Mouse (Mus musculus) ovary, postnatal 36 days (tissue): ENCODE measurements around the gene Dnajc19.

Experiments
- DNase-seq: peaks from one replicate; pipeline ENCODE4 v3.0.0; 2022; ENCODE audit warnings: low spot score, mixed read lengths

The Dnajc19 gene

GRCm38 (mm10) chr3:34028935-34029334 lies 52.2 kb downstream of the Dnajc19 start:
- DNase-seq = no peak

DNA sequence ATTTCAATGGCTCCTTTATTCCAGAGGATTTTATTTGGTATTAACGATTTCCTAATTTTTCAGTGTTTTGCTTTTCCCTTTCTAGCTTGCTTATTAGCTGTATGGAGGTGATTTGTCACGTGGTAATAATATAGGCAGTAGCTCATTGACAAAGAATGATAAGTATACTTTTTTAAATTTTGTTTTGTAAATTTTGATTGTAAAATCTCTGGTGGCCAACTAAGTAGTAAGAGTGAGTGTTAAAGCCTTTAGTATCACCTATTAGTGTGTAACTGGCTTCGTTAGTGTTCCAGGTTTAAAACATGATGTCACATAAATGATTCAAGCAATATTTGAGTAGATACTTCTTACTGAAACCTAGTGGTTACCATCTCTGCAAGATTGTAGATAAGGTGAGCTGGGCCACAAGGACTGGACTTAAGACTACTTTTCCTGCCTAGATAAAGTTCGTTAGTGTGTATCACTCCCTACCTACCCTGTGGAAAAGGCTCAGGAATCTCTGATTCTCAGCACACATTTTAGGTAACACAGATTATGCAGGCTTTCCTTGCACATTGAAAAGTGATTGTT lies 59.8 kb downstream of the Dnajc19 start:
- no peak for DNase-seq

DNA sequence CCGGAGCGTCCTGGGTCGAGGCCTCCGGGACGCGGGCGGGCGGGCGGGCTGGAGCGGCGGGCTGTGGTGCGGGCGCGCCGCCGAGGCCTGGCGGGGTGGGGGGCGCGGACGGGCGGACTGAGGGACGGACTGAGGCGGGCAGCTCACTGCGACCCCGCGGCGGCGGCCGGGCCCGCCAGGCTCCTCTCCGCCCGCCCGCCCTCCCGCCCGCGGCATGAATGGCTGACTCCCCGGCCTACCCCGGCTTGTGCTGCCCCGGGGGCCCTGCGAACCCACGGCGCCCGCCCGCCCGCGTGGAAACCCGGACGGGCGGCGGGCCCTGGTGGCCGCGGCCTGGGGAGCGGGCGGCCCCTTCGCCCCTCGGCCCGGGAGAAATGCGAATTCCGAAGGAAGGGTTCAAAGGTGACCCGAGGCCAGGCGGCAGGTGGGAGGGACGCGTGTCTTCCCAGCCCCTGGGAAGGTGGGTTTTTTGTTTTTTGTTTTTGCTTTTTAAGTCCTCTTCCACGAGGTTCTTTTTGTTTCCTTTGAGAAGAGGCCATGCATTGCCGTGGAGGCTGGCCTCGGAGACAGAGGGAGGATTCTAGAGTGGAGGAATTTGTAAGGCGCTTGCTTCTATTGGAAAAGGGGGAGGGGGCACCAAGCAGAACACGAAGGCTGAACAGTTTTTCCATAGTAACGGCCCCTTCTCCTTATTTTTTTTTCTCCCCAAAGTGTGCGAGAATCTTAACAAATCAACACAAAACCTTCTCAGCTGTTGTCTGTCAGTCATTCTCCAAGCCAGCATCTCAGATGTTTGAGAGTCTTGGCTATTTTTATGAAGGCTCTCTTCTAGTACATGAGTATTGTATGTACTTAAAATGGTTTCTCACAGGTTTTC lies 60.5 kb downstream of the Dnajc19 start:
- no peak for DNase-seq

DNA sequence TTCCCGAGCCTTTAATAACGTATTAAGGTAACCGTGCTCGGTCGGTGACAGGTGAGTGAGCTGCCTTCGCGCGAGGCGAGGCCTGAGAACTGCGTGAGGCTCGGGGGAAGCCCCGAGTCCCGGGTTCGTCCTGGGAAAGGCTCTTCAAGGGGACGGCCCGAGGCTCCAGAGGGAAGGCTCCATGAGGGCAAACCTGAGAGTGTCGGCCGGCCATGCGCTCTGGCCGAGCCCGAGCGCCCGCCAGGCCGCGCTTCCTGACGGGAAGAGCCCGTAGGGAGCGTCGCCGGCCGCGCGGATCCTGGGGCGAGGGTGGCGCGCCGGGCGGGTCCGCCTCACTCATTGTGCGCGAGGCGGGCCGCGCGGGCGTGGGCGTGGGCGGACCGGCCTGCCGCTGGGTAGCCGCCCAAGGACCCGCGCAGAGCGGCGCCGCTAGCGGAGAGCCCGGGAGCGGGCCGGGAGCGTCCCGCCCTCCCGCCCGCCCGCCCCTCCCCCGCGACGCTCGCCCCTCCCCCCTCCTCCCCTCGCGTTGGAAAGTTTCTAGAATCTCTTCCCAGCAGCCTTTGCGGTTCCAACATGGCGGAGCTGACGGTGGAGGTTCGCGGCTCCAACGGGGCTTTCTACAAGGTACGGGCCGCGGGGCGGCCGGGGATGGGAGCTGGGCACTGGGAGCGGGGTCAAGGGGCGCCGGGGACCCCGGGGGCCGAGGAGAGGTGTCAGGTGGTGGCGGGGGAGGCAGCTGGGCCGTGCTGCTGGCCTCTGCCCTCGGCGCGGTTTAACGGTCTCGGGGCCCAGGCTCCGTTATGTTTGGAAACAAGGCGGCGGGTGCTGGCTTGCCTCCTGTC lies 61.4 kb downstream of the Dnajc19 start, which contains the start of gene Fxr1:
Gene Fxr1 (plus strand): TSS at position 404 of the 842 bp plus-strand sequence.
- peak; percentile 92 for DNase-seq

DNA sequence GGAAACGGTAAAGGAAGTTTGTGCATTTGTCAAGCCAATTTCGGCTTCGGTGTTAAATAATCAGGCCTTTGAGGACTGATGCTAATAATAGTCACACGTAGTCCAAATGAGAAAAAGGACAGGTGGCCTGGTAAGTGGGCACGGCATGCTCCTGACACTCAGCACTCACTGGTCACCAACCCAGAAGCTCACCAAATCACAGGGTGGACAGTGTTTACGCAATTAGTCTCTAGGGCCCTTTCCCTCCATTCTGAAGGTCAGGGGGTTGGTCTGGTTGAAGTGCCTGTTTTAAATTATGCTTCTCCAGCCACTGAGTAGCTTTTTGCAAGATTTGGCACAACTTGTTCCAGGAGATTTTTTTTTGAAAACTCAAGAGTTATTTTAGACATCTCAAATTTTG lies 72.9 kb downstream of the Dnajc19 start:
- DNase-seq = no peak

DNA sequence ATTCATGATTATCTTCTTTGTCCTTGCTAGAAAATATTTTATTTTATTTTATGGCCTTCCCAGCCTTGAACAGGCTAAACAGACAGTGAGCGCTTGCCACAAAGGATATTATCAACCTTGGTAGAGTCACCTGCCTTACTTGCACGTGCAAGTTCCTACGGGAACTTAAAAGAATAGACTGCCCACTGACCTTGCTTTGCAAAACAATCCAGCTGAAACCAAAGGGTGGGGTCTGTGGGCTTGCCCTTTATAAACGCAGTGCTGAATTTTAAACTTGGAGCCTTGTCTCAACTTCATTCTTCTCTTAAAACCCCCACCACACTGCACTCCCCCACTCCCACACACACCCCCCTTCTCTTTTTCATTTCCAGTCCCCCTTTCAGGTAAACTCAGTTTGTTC lies 73.5 kb downstream of the Dnajc19 start:
- no peak for DNase-seq

GRCm38 (mm10) chr3:34006824-34007223 lies 74.3 kb downstream of the Dnajc19 start:
- no peak for DNase-seq

- no peak for DNase-seq
Measured at GRCm38 (mm10) chr3:34006301-34006700, 74.8 kb downstream of the Dnajc19 start.
